Mouse (Mus musculus) embryo, embryonic 11.5 days (tissue): Measurements from ENCODE around the gene Gprc5b.

Source experiments
- DNase-seq: peaks from one replicate; pipeline ENCODE4 v3.0.0-alpha.2; 2012; ENCODE audit warnings: low read depth, low spot score

The Gprc5b gene

DNA sequence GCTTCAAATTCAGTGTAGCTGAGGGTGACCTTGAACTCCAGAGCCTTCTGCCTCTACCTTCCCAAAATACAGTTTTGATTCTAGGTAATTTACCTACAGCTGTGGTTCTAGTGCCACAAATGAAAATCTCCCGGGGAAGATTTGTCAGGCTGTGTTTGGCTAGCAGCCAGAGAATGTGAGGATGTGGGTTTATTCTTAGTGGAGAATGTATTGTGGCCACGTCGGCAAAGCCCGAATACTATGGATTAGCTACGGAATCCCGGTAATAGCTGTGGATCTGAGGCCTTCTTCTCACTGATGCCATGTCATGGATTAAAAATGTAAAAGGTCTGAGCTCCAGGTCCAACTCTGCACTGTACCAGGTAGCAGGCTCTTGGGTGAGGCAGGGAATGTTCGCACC is 45.3 kb downstream of the Gprc5b start:
- no peak for DNase-seq

DNA sequence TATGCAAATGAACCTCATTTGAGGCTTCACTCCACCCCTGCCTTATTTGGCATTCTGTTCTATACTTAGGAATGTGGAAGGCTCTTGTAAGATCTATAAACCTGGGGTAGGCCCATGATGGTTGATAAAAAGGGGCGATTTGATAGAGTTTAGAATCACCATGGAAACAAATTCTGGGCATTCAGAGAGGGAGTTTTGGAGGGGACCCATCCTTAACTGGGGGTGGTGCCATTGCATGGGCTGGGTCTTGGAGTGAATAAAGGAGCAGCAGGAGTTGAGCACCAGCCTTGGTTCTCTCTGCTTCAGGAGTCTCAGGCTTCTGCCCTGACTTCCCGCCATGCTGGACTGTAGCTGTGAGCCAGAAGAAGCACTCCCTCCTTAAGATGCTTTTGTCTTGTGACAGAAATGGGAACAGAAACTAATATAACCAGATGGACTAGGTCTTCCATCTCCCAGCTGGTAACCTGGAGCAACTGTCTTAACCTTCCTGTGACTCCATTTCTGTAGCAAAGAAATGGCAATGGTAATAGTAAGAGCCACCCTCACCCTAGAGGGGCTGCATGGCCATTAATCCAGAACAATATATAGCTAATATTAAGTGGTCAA is 46.2 kb downstream of the Gprc5b start:
- no peak for DNase-seq

DNA sequence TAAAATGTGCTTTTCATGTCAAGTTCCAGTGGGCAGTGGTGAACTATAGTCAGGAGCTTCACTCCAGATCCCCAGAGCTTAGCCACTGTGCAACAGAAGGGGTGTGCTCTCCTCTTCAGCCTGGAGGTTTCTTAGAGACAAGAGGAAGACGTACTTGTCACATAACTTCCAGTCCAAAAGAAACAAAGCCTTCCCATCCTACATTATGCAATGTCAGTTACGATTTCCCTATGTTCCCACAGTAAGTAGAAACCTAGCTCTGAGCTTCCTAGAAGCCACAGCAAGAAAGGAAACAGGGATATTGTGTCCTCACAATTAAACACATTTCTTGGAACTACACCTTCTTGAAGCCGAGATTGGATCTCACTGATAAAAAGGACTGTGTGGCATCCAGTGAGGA is 47.8 kb downstream of the Gprc5b start:
- DNase-seq, result no peak

DNA sequence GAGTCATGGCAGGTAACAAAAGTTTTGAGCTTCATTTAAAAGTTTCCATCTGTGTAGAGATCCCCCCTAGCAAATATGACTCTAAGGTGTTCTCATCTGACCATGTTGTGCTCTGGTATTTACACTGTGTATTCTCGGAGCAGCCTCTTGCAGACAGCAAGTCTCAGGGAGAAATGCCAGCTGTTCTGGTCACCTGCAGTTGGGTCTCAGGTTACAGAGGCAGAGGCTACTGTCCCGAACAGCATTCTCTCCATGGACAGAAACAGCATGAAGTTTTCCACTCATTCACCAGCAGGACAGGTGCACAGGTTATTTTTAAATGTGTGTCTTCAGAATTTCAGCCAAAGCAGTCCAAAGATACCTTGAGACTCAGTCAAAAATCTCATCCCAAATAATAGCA is 50.1 kb downstream of the Gprc5b start:
- DNase-seq, result no peak

DNA sequence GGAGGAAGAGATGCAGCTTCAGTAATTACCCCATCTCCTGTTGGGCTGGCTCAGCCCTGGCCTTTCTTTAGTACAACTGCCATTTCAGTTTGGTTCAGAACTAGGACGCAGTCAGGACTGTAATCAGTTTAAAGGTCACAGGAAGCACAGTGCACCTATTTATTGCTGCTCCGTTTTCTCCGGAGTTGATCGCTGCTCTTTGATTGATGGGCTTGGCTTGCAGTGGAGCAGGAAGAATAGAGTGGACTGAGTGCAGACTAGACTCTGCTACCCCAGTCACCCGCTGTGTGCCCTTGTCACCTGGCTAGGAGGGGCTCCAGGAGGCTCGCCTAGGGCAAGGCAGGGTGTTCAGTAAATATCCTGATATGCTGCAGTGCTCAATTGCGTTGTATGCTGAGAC is 51.8 kb downstream of the Gprc5b start:
- no peak for DNase-seq

DNA sequence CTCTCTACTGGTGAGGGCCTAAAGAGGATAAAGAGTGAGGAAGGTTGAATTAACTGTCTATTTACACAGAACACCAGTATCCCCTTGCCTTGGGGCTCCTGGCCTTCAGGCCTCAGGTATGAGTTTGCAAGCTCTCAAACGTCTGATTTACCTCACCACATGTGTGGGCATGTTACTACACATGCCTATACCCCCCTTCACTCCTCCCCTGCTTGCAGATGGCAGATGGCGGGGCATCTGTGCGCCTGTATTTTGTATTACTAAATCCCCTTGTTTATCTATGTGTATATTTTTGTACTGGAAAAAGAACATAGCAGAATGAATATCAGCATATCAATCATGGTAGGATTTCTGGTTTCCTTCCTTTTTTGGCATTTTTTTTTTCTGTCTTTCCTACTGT is 52.7 kb downstream of the Gprc5b start:
- no peak for DNase-seq

DNA sequence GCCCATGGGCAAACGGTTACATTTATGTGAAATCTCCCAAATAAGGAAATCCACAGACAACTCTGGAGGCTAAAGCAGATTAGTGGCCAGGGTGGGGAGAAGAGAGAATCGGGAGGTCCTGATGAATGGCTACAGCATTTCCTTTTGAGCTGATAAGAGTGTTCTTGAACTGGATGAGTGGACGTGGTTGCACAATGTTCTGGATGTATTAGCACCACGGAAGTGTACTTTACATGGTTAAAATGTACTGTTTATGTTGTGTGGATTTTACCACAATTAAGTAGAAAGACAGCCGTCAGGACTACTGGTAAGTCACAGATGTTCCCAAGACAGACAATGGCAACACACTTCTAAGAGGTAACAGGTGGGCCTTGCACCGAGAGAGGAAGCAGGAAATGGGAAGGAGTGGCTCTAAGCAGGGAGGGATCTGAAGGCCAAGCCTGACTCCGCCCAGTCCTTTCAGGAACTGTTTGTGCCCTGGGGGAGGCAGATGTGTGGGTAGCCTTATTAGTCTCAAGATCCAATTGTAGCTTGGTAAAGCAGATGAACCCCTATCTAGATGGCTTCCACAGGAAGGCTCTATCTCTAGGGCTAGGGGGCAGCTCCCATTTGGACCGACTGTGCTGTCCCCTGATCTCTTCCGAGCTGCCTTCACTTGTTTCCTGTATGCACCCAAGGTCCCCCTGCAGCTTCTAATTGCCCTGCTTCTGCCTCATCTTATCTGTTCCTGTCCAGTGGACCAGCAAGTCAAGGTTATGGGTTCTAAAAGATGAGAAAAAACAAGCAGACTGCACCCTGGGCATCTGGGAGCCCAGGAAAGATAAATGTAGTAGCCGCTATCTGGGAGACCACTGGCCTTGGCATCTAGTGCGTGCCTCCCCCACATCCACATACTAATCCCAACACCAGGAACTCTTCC is 57.3 kb downstream of the Gprc5b start:
- DNase-seq, result no peak

DNA sequence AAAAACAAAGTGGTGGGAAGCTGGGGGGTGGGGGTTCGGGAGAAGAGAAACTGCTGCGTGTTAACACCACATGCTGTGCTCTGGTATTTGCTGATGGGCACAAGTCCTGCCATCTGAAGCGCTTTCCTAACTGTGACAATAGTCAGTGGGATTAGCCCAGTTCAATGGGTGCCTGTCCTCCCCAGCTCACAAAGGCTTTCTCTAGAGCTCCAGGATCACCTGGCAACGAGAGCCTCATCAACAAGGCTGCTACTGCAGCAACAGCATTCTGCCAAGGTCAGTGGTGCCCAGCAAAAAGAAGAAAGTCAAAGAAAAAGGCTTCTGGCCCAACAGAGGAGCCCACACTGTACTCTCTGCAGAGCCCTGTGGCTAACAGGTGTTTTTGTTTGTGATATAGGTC is 58.2 kb downstream of the Gprc5b start:
- DNase-seq, result no peak

DNA sequence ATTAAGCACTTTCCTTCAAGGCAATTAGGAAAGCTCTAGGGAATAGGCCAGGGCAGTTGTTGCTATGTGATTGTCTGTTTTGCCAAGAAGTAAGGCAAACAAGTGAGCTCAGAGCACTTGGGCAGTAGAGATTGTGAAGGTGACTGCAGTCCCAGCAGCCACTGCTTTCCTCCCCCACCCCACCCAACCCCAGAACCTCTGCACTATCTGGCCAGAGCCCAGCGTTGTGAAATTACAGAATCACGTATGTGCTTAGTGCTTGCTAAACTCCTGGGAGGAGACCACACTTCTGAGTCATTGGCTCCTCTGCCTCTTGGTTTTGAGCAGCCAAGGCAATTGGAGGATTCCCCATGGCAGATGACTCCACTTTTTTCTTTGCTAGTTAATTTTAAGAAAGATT is 59.7 kb downstream of the Gprc5b start:
- DNase-seq, result no peak

DNA sequence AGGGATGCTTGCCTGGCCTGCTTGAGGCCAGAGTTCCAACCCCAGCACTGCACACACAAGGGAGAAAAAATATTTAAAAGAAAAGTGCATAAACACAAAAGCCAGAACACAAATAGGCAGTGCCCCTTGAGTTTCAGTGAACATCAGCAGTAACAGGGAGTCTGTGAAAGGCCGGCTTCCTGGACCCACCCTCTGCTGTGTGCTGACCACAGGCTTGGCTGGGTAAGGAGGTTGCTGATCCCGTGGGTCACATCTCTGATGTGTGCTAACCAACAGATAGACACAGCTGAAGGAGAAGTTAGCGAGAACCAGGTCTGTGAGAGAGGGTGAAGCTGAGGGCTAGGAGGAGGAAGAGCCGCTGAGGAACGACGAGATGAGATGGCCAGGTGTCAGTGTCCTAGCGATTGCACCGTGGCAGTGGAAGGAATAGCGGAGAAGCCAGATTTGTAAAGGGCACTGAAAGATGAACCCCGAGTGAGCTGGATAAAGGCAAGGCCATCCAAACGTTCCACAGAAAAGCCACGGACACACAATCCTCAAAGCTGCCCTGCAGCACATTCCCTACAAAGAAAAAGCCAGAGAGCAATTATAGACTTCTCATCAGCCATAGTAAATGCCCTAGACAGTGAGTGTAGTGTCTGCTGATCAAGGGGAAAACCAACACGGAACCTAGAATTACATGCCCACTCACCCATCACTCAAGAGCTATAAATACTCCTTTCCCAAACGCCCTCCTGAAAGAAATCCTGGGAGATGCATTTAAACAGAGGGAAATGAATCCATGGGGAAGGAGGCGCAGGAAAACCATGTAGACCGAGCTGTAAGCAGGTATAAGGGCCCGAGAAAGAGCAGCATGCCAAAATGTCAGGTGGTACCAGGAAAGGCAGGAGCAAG is 63.3 kb downstream of the Gprc5b start:
- no peak for DNase-seq

DNA sequence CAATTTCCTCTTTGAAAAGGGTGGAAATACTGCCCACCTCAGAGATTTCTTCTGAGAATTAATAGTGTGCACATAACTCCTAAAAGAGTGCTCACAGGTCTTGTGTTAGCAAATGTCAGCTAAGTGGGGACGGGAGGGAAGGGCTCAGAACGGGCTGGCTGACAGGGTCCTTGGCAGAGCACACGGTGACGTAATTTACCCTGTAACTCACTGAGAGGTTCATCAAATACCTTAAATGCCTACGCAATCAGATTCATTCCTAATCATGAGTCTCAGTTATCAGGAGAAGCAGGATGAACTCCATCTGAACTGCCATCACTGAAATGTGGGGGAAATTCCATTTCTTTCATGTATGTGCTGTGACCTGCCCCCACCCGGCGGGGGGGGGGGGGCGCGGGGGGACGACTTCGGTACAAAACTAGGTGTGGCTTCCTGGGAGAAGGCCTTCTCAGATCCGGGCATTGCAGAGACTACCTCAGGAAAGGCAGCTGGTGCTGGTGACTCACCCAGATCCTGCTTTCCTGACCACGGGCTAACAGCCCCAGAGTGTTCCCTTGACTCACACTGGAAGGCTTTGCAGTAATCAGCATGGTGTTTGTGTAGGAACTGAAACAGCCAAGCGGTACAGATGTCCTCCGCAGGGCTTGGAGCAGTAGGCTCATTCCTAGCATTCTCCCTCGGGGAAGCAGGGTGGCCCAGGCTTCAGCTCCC is 65.3 kb downstream of the Gprc5b start:
- DNase-seq, result no peak

DNA sequence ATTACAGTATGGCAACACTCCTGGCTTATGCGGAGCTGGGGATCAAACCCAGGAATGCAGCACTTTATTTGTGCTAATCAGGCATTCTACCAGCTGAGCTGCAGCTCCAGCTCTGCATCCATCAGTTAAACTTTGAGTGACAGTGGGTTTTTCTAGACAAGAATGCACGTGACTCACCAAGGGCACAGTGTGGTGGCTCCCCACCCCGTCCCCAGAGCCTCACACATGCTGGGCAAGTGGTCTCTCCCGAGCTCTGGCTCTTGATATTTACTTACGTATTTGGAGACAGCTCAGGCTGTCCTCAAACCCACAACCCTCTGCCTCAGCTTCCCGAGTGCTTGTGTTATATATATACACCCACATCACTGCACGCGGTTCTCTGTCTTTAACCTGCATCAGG is 66.1 kb downstream of the Gprc5b start:
- DNase-seq, result no peak

DNA sequence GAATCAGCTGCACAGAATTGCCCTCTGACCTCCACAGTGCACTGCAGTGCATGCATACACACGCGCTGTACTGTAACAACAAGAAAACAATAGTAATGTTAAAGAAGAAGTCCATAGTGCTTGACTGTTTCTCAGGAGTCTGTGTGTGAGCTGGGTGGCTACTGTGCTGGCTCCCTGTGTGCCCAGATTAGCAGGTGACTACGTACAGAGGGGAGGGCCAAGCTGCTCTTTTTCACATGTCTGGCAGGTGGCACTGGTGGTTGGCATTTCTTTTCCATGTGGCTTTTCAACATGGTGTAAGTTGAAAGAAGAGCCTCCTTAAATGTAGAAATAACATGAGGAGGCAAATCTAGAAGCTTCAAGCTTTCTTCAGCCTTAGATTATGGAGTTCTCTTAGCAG is 66.7 kb downstream of the Gprc5b start:
- no peak for DNase-seq

DNA sequence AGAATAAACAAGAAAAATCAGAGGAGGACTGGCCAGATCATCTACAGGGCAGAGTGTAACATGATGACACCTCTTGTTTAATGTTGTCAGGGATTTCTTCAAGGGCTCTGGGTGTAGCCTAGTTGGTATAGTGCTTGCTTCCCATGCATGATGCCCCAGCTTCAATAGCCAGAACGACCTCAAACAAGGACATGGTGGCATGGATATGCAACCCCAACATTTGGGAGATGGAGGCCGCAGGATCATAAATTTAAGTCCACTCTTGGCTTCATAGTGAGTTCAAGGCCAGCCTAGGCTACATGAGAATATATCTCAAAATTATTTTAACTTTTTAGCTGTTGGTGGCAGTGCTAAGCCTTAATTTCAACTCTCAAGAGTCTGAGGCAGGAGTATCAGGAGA is 67.7 kb downstream of the Gprc5b start:
- DNase-seq, result no peak

DNA sequence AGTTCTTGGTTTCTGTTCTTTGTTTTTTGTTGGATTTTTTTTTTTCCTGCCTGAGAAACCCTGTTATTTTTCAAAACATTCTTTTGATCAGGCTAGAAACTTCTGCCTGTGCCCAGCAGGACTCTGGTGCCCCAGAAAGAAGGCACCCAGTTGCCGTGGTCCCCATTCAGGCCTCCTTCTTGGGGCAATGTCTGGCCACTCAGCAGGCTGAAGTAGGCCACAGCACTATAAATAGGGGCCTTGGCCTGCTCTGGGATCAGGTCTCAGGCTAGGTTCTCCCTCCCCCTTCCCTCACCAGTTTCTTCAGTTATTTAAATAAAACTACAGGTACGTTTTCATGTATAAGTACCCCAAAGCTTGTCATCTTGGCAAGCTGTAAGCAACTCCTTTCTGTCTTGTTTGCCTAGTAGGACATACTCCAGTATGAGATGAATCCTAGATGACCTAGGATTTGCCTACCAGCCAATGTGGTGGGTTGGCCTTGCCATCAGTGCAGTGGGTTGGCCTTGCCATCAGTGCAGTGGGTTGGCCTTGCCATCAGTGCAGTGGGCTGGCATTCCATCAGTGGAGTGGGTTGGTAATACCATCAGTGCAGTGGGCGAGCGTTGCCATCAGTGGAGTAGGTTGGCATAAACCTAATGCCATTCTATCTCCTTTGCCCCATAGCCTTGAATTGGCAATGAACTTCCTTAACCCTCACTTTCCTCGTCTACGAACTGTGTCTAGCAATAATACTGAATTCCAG is 68.3 kb downstream of the Gprc5b start:
- no peak for DNase-seq

DNA sequence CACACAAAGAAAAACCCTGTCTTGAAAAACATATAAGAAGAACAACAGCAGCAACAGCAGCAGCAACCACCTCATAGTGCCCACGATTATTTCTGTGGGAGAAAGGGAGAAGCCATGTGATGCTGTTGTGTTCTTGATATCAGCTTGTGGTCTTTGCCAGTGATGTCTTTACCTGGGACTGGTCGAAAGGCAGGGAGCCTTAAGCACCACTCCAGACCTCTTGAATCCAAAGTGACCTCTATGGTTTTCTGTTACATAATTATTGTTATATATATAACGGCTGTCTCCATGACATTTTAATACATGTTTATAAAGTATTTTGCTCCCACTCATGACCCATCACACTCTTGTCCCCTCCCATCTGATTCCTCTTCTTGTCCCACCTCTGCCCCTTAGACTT is 69.5 kb downstream of the Gprc5b start:
- no peak for DNase-seq

DNA sequence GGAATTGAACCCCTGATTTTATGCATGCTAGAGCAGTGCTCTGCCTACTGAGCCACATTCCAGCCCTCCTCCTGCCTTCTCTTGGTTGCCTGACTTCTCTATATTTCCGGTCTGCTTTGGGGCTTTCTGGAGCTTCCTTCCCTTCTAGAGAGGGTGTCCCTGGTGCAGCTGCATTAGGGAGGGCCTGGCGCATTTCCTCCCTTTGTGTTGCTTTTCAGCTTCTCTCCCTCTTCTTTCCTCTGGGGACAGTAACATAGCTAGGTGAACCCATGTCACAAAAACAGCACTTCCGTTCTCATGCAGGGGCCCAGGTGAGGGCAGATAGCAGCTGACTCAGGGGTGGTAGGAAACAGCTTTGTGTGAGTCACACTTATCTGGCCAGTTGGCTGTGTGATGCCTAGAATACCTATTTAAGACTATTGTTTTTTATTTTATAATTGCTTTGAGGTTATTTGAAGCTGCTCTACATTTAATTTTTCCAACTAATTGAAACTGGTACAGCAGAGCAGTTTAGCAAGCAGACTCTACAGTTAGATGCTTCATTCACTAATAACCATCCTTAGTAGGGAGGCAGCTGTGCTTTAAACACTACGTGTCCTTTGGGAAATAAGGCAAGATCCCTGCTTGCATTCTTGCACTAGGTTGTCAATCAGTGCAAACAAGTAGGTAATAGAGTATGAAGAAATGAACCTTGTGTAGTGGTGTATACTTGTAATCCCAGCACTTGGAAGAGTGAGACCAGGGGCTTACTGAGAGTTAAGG is 72.4 kb downstream of the Gprc5b start:
- no peak for DNase-seq
